Mouse (Mus musculus) lung, postnatal 0 days (tissue): ENCODE results near the gene Gm45234.
"Not testable (repeated sequence)": the region's sequence is repeated elsewhere in the genome, so short reads cannot be mapped to it uniquely, and the experiment has no call there.

Experiments used
- CTCF ChIP-seq: IDR thresholded peaks from 2 replicates; pipeline ENCODE4 v1.5.1; 2016; ENCODE audit warnings: antibody characterized with exemption, mild to moderate bottlenecking
- EP300 ChIP-seq: IDR thresholded peaks from 2 replicates; pipeline ENCODE4 v1.6.1; 2016; ENCODE audit warnings: antibody characterized with exemption, mild to moderate bottlenecking, control low read depth

GRCm38 (mm10) chr6:124803691-124804090 lies 47.9 kb upstream of the Gm45234 start:
- TF ChIP-seq CTCF, EP300: not testable (repeated sequence)
